Mouse (Mus musculus) ovary, postnatal 10 days (tissue): Measurements from ENCODE around the gene Ino80.

Experiments used
- DNase-seq: peaks from one replicate; pipeline ENCODE4 v3.0.0; 2022; ENCODE audit warnings: low spot score

Ino80 gene

GRCm38 (mm10) chr2:119323866-119324575 is 153.5 kb downstream of the Ino80 start:
- DNase-seq = no peak
